Mouse (Mus musculus) heart, postnatal 4 days (tissue): Measurements from ENCODE around the gene H2-Ab1. TPM values are rescaled to one million over a fixed set of nuclear protein-coding genes. Genes with fewer than 3 reads are reported as not detected.
A peak's percentile ranks its signal among the peaks of the same experiment; 100 is the strongest.

Experiments
- DNase-seq: peaks from one replicate; pipeline ENCODE4 v3.0.0; 2021
- total RNA-seq, 2 experiments: library from RNA; stranded (reverse); gene quantifications; 2 replicates each; pipeline ENCODE4 v1.2.3; 2021

The H2-Ab1 gene
- total RNA-seq, 2 experiments from 2014 or later, result 2.4 to 3.1 TPM

GRCm38 (mm10) chr17:34239601-34240041 lies 17.9 kb upstream of the H2-Ab1 start:
- no peak for DNase-seq

GRCm38 (mm10) chr17:34240366-34240765 lies 17.1 kb upstream of the H2-Ab1 start:
- no peak for DNase-seq

- DNase-seq, result no peak
Observed at GRCm38 (mm10) chr17:34240916-34241315, 16.6 kb upstream of the H2-Ab1 start.

GRCm38 (mm10) chr17:34244656-34245055 lies 12.8 kb upstream of the H2-Ab1 start:
- no peak for DNase-seq

- no peak for DNase-seq
Observed at GRCm38 (mm10) chr17:34247047-34247446, 10.4 kb upstream of the H2-Ab1 start.

GRCm38 (mm10) chr17:34248764-34249163 lies 8.7 kb upstream of the H2-Ab1 start:
- no peak for DNase-seq

GRCm38 (mm10) chr17:34249361-34249760 lies 8.1 kb upstream of the H2-Ab1 start:
- no peak for DNase-seq

GRCm38 (mm10) chr17:34249878-34250277 lies 7.6 kb upstream of the H2-Ab1 start:
- DNase-seq, result peak; percentile 44

- DNase-seq, result no peak
Observed at GRCm38 (mm10) chr17:34251666-34252065, 5.8 kb upstream of the H2-Ab1 start.

- DNase-seq, result no peak
Observed at GRCm38 (mm10) chr17:34256501-34256900, 988 bp upstream of the H2-Ab1 start.

- DNase-seq, result no peak
Observed at GRCm38 (mm10) chr17:34260551-34260950, 3.1 kb downstream of the H2-Ab1 start.

GRCm38 (mm10) chr17:34261502-34261901 lies 4.0 kb downstream of the H2-Ab1 start:
- DNase-seq, result peak; percentile 79

GRCm38 (mm10) chr17:34263068-34263467 lies 5.6 kb downstream of the H2-Ab1 start:
- DNase-seq, result peak; percentile 81

GRCm38 (mm10) chr17:34263811-34264371 lies 6.4 kb downstream of the H2-Ab1 start:
- no peak for DNase-seq

GRCm38 (mm10) chr17:34264452-34265351 lies 7.2 kb downstream of the H2-Ab1 start:
- DNase-seq, result no peak

- no peak for DNase-seq
Observed at GRCm38 (mm10) chr17:34268262-34268661, 10.8 kb downstream of the H2-Ab1 start.

- no peak for DNase-seq
Observed at GRCm38 (mm10) chr17:34268748-34269147, 11.3 kb downstream of the H2-Ab1 start.

- DNase-seq, result no peak
Observed at GRCm38 (mm10) chr17:34269817-34270216, 12.3 kb downstream of the H2-Ab1 start.

- DNase-seq, result no peak
Observed at GRCm38 (mm10) chr17:34270230-34270629, 12.7 kb downstream of the H2-Ab1 start.

- DNase-seq, result no peak
Observed at GRCm38 (mm10) chr17:34270940-34271339, 13.5 kb downstream of the H2-Ab1 start.

- no peak for DNase-seq
Observed at GRCm38 (mm10) chr17:34272102-34272501, 14.6 kb downstream of the H2-Ab1 start.

- DNase-seq, result no peak
Observed at GRCm38 (mm10) chr17:34280499-34281038, 23.1 kb downstream of the H2-Ab1 start.

GRCm38 (mm10) chr17:34281836-34282235 lies 24.3 kb downstream of the H2-Ab1 start:
- DNase-seq, result no peak

GRCm38 (mm10) chr17:34285371-34285770 lies 27.9 kb downstream of the H2-Ab1 start:
- no peak for DNase-seq
